Mouse (Mus musculus): ENCODE measurements around the gene Npm3.

GRCm38 (mm10) chr19:45737846-45738484 is 11.4 kb downstream of the Npm3 start:
- TF ChIP-seq CTCF (IDR thresholded peaks at IDR 0.05; ENCODE audit: low read depth) (no peak), EP300 (IDR thresholded peaks at IDR 0.05; ENCODE audit: low read depth) (no peak)

Measured in liver, embryonic 14.5 days (tissue).